Mouse (Mus musculus) MEL (cell line): ENCODE measurements around the gene Reep6. TPM values are rescaled to one million over a fixed set of nuclear protein-coding genes. Genes with fewer than 3 reads are reported as not detected.

ENCODE experiments used
- DNase-seq: peaks from one replicate; pipeline ENCODE4 v3.0.0; 2011; ENCODE audit warnings: low read depth, low spot score
- H3K27ac ChIP-seq: 2 replicates; pipeline ENCODE4 v1.5.1; 2012; ENCODE audit warnings: low read depth, mild to moderate bottlenecking, control low read depth, low read length, moderate library complexity; ENCODE audit not compliant: control insufficient read depth
- H3K27me3 ChIP-seq, 2 experiments: fragments of 150-350 bp in 1 of 2; sonication (generic) in 1 of 2; 2 replicates each; pipeline ENCODE4 v1.6.1; 2012; ENCODE audit warnings: low read length in 2 of 2, mild to moderate bottlenecking in 2 of 2, improper control_type of control experiment in 1 of 2, moderate library complexity in 1 of 2; ENCODE audit not compliant: insufficient read depth in 2 of 2, control insufficient read depth in 1 of 2
- H3K36me3 ChIP-seq, 2 experiments: 2 replicates each; pipeline ENCODE4 v1.6.1; 2012 to 2014; ENCODE audit warnings: low read length in 2 of 2, improper control_type of control experiment in 1 of 2, inconsistent platforms in 1 of 2, mild to moderate bottlenecking in 1 of 2; ENCODE audit not compliant: insufficient read depth in 2 of 2, control insufficient read depth in 1 of 2
- H3K4me1 ChIP-seq, 2 experiments: fragments of 150-350 bp in 1 of 2; sonication (generic) in 1 of 2; 2 replicates each; pipeline ENCODE4 v1.6.1; 2012; ENCODE audit warnings: low read length in 2 of 2, improper control_type of control experiment in 1 of 2, mild to moderate bottlenecking in 1 of 2; ENCODE audit not compliant: insufficient read depth in 2 of 2, control insufficient read depth in 1 of 2
- H3K4me3 ChIP-seq, 2 experiments: fragments of 150-350 bp in 1 of 2; sonication (generic) in 1 of 2; 2 replicates each; pipeline ENCODE4 v1.5.1; 2012; ENCODE audit warnings: low read depth in 2 of 2, low read length in 2 of 2, mild to moderate bottlenecking in 2 of 2, moderate library complexity in 2 of 2, control low read depth in 1 of 2, improper control_type of control experiment in 1 of 2; ENCODE audit not compliant: control insufficient read depth in 1 of 2, insufficient read depth in 1 of 2
- H3K79me2 ChIP-seq: 2 replicates; pipeline ENCODE4 v1.6.1; 2012; ENCODE audit warnings: mild to moderate bottlenecking, low read length, moderate library complexity; ENCODE audit not compliant: control insufficient read depth, poor library complexity, insufficient read depth
- H3K9ac ChIP-seq: 2 replicates; pipeline ENCODE4 v1.6.1; 2012; ENCODE audit warnings: low read depth, mild to moderate bottlenecking, control low read depth, low read length, moderate library complexity; ENCODE audit not compliant: control insufficient read depth, poor library complexity, severe bottlenecking
- H3K9me3 ChIP-seq: fragments of 150-350 bp; sonication (generic); replicated peaks from 2 replicates; pipeline ENCODE4 v1.6.1; 2012; ENCODE audit warnings: mild to moderate bottlenecking, low read length, improper control_type of control experiment, moderate library complexity; ENCODE audit not compliant: insufficient read depth
- CHD2 ChIP-seq: IDR thresholded peaks from 2 replicates; pipeline ENCODE4 v1.6.1; 2011; ENCODE audit warnings: low read length, improper control_type of control experiment
- EP300 ChIP-seq, 2 experiments: IDR thresholded peaks; 2 replicates each; pipeline ENCODE4 v1.6.1; 2011; ENCODE audit warnings: improper control_type of control experiment in 2 of 2, low read length in 2 of 2, low read depth in 1 of 2, mild to moderate bottlenecking in 1 of 2
- ETS1 ChIP-seq: IDR thresholded peaks from 2 replicates; pipeline ENCODE4 v1.6.1; 2012; ENCODE audit warnings: low read depth, mild to moderate bottlenecking, inconsistent platforms, low read length, improper control_type of control experiment, moderate library complexity
- GABPA ChIP-seq: IDR thresholded peaks from 2 replicates; pipeline ENCODE4 v1.6.1; 2012; ENCODE audit warnings: low read depth, mild to moderate bottlenecking, inconsistent platforms, low read length, improper control_type of control experiment, moderate library complexity
- GATA1 ChIP-seq: IDR thresholded peaks from 2 replicates; pipeline ENCODE4 v1.6.1; 2011; ENCODE audit warnings: low read depth, low read length, improper control_type of control experiment
- MAZ ChIP-seq: IDR thresholded peaks from 2 replicates; pipeline ENCODE4 v1.6.1; 2012; ENCODE audit warnings: low read depth, mild to moderate bottlenecking, inconsistent platforms, low read length, improper control_type of control experiment
- MYC ChIP-seq: IDR thresholded peaks from 2 replicates; pipeline ENCODE4 v1.6.1; 2011; ENCODE audit warnings: low read depth, mild to moderate bottlenecking, low read length, improper control_type of control experiment, moderate library complexity
- NELFE ChIP-seq: IDR thresholded peaks from 2 replicates; pipeline ENCODE4 v1.6.1; 2011; ENCODE audit warnings: low read depth, low read length, improper control_type of control experiment
- POLR2AphosphoS2 ChIP-seq: IDR thresholded peaks from 2 replicates; pipeline ENCODE4 v1.6.1; 2011; ENCODE audit warnings: low read length, improper control_type of control experiment
- RAD21 ChIP-seq: IDR thresholded peaks from 2 replicates; pipeline ENCODE4 v1.6.1; 2011; ENCODE audit warnings: mild to moderate bottlenecking, low read depth, low read length, improper control_type of control experiment
- TAL1 ChIP-seq: IDR thresholded peaks from 2 replicates; pipeline ENCODE4 v1.6.1; 2012; ENCODE audit warnings: mild to moderate bottlenecking, inconsistent platforms, low read length, moderate library complexity, mixed read lengths
- TCF12 ChIP-seq: IDR thresholded peaks from 2 replicates; pipeline ENCODE4 v1.6.1; 2014; ENCODE audit warnings: low read depth, mild to moderate bottlenecking, inconsistent platforms, low read length, improper control_type of control experiment, moderate library complexity
- ZNF384 ChIP-seq: IDR thresholded peaks from 2 replicates; pipeline ENCODE4 v1.6.1; 2012; ENCODE audit warnings: low read depth, mild to moderate bottlenecking, inconsistent platforms, low read length, improper control_type of control experiment
- polyA plus RNA-seq, 2 experiments: library from polyadenylated mRNA; stranded (reverse) in 1 of 2; unstranded in 1 of 2; fragments of >175 nt in 1 of 2; fragments of >200 nt in 1 of 2; gene quantifications; 2 replicates each; pipeline versions ENCODE4 v1.2.1 to v1.2.4; 2012; ENCODE audit warnings: low replicate concordance in 2 of 2, low read depth in 1 of 2; ENCODE audit not compliant: insufficient read length in 2 of 2, insufficient read depth in 1 of 2, missing spikeins in 1 of 2
- total RNA-seq: library from RNA; depleted of rRNA; stranded (reverse); fragments of 300-350 nt; gene quantifications from 2 replicates; pipeline ENCODE4 v1.2.3, GENCODE M21; 2012

Reep6 gene
- total and polyA plus RNA-seq, 3 experiments, result 3.2 to 27.9 TPM; not detected in 1

GRCm38 (mm10) chr10:80331636-80332524 lies 2.1 kb downstream of the Reep6 start:
- Histone ChIP-seq H3K9me3 (no peaks in the 10 kb centered on the region), H3K27me3 (no peaks in the 10 kb centered on the region), H3K79me2 (peaks cover 2% of the 10 kb centered on the region; the same call in 1 of the 2 replicates), H3K4me3 (no peak overlapping the region; a peak in 1 of 4 replicates), H3K4me1 (peaks cover 14 to 25% of the 10 kb centered on the region in 2 experiments), H3K36me3 (peaks cover 0 to 22% of the 10 kb centered on the region in 2 experiments; a peak in 3 of 4 replicates), H3K27ac (peak overlapping the region; percentile 30; the same call in 1 of the 2 replicates)
- DNase-seq, result peak; percentile 38
- TF ChIP-seq TAL1 (peak; percentile 75), GATA1 (peak; percentile 20; the same call in 1 of the 2 replicates), EP300 (IDR thresholded peaks at IDR 0.05; ENCODE audit: low read depth in 1 of 2, low read length in 2 of 2) (peak in 1 of 2 experiments; percentile 44; a peak in 2 of 4 replicates), MAZ (no peak), TCF12 (peak; percentile 52; the same call in 1 of the 2 replicates), ETS1 (peak; percentile 33; the same call in 1 of the 2 replicates)
- TF ChIP-seq, all 39 proteins: peak for 5
- H3K9ac ChIP-seq, result peak overlapping the region; percentile 6; the same call in 1 of the 2 replicates

DNA sequence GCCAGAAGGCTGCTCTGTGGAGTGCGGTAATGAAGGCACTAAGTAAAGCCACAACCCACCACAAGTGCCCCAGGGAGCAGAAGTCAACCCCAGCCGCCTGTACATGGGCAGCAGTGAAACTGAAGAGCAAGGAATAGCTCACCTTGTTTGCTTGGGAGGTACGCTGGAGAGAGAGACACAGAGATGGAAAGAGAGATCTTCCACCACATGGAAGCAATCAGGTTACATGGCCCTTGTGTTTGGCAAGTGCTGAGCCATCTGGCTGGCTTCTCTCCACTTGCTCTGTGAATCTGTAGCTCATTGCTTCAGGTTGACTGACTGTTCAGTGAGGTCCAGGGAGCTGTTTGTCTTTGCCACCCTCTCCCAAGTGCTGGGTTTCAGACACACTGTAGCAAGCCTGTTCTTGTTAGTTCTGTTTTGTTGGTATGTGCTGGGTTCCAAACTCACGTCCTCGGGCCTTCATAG lies 2.8 kb downstream of the Reep6 start:
- TF ChIP-seq GABPA, result no peak
- TF ChIP-seq POLR2AphosphoS2, result no peak
- TF ChIP-seq CHD2, result no peak
- TF ChIP-seq MAZ, result no peak
- peaks cover 2% of the 10 kb centered on the region; the same call in 1 of the 2 replicates for H3K79me2 ChIP-seq
- no peak overlapping the region for H3K9ac ChIP-seq
- no peaks in the 10 kb centered on the region for H3K9me3 ChIP-seq
- peaks cover 0 to 22% of the 10 kb centered on the region in 2 experiments; a peak in 3 of 4 replicates for H3K36me3 ChIP-seq
- DNase-seq, result no peak
- H3K27ac ChIP-seq, result 0 out of 2 replicates have a peak overlapping the region, but pooled peaks have one; percentile 4
- no peak overlapping the region for H3K4me3 ChIP-seq
- no peaks in the 10 kb centered on the region for H3K27me3 ChIP-seq
- H3K4me1 ChIP-seq, result peaks cover 14 to 25% of the 10 kb centered on the region in 2 experiments

- Histone ChIP-seq H3K9ac (no peak overlapping the region), H3K4me3 (no peak overlapping the region), H3K36me3 (peaks cover 0 to 12% of the 10 kb centered on the region in 2 experiments; a peak in 3 of 4 replicates), H3K27me3 (no peaks in the 10 kb centered on the region), H3K79me2 (no peaks in the 10 kb centered on the region), H3K27ac (no peak overlapping the region), H3K9me3 (no peaks in the 10 kb centered on the region), H3K4me1 (peaks cover 8 to 18% of the 10 kb centered on the region in 2 experiments)
- TF ChIP-seq ZNF384, result no peak
- no peak for TF ChIP-seq MYC
- TF ChIP-seq NELFE, result no peak
- TF ChIP-seq TCF12, result no peak
- no peak for TF ChIP-seq RAD21
- TF ChIP-seq GATA1, result no peak
- TF ChIP-seq TAL1, result no peak
- DNase-seq, result no peak
Observed at GRCm38 (mm10) chr10:80336263-80336662, 6.5 kb downstream of the Reep6 start.
